Mouse (Mus musculus) spleen, adult 2 months (tissue): ENCODE measurements around the gene Gm20388. TPM values are rescaled to one million over a fixed set of nuclear protein-coding genes. Genes with fewer than 3 reads are reported as not detected.

Source experiments
- DNase-seq, 2 experiments: peaks; one replicate each; pipeline versions ENCODE4 v3.0.0 to v3.0.0-alpha.2; 2012 to 2021; ENCODE audit warnings: low spot score in 2 of 2, low read depth in 1 of 2
- H3K27ac ChIP-seq: fragments of 200-500 bp; 2 replicates; pipeline ENCODE4 v1.5.1; 2012; ENCODE audit warnings: low read length, inconsistent platforms; ENCODE audit not compliant: insufficient read depth
- H3K27me3 ChIP-seq: fragments of 200-500 bp; 2 replicates; pipeline ENCODE4 v1.6.1; 2012; ENCODE audit warnings: mild to moderate bottlenecking, moderate library complexity, low read length, inconsistent platforms; ENCODE audit not compliant: control insufficient read depth, insufficient read depth
- H3K36me3 ChIP-seq: fragments of 200-500 bp; 2 replicates; pipeline ENCODE4 v1.6.1; 2012; ENCODE audit warnings: mild to moderate bottlenecking, low read length, inconsistent platforms; ENCODE audit not compliant: control insufficient read depth, insufficient read depth
- H3K4me1 ChIP-seq: fragments of 200-500 bp; 2 replicates; pipeline ENCODE4 v1.6.1; 2011; ENCODE audit warnings: inconsistent platforms; ENCODE audit not compliant: control insufficient read depth, insufficient read depth, insufficient read length
- H3K4me3 ChIP-seq: fragments of 200-500 bp; 2 replicates; pipeline ENCODE4 v1.5.1; 2011; ENCODE audit warnings: mild to moderate bottlenecking, inconsistent platforms; ENCODE audit not compliant: insufficient read depth, insufficient read length; ENCODE audit errors: extremely low read depth
- CTCF ChIP-seq: fragments of 200-500 bp; IDR thresholded peaks from 2 replicates; pipeline ENCODE4 v1.5.1; 2011; ENCODE audit warnings: mild to moderate bottlenecking, inconsistent platforms; ENCODE audit not compliant: insufficient read depth, insufficient read length, insufficient replicate concordance; ENCODE audit errors: extremely low read depth
- POLR2A ChIP-seq: fragments of 200-500 bp; IDR thresholded peaks from 2 replicates; pipeline ENCODE4 v1.6.1; 2011; ENCODE audit warnings: low read depth, low read length, inconsistent platforms
- WGBS: fragments of 180-500 bp; shearing (Covaris S2); methylation state at CpG from one replicate; pipeline ENCODE4 v1.1.7; 2018; 5-methylcytosine and 5-hydroxymethylcytosine counted together
- polyA plus RNA-seq: library from polyadenylated mRNA; depleted of rRNA; stranded (reverse); fragments of >200 nt; gene quantifications from 2 replicates; pipeline ENCODE4 v1.2.3, GENCODE M21; 2012

Gene Gm20388
- polyA plus RNA-seq, 1 experiment = 26.1 TPM

- WGBS = 29% methylated on average over 4 of the region's 4 CpGs
- no peak overlapping the region for H3K27ac ChIP-seq
These were observed 4340.1 kb downstream of the Gm20388 start for GRCm38 (mm10) chr8:124250785-124251184.

DNA sequence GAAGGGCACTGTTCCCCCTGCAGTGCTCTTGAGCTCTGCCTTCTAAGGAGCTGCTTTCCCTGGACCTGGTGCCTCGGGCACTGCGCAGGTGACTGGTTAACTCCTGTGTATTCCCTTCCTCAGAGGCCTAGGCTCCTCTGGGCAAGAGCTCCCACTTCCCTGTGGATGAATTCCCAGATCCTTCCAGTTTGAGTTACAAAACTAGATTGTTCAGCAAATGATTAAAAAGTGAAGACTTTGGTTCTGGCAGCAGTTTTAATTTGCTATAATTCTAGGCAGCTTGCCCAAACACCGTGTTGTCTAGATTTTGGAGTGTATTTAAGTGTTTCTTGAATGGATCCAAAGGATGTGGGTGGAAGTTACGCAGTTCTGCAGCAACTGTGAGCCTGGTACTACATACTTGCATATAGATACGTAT lies 4341.9 kb downstream of the Gm20388 start:
- Histone ChIP-seq H3K36me3 (no peaks in the 10 kb centered on the region), H3K4me1 (peaks cover 11% of the 10 kb centered on the region), H3K27ac (no peak overlapping the region), H3K4me3 (no peak overlapping the region), H3K27me3 (no peaks in the 10 kb centered on the region)
- no peak for DNase-seq
- no peak for TF ChIP-seq CTCF
- TF ChIP-seq POLR2A = no peak
- WGBS = 85% methylated on average over 5 of the region's 5 CpGs

More at GRCm38 (mm10) chr8:124250785-124251184, 4340.1 kb downstream of the Gm20388 start:
- Histone ChIP-seq H3K36me3 (no peaks in the 10 kb centered on the region), H3K27me3 (no peaks in the 10 kb centered on the region), H3K4me3 (no peak overlapping the region), H3K4me1 (peaks cover 6% of the 10 kb centered on the region)
- TF ChIP-seq CTCF (no peak), POLR2A (no peak)
- no peak for DNase-seq

DNA sequence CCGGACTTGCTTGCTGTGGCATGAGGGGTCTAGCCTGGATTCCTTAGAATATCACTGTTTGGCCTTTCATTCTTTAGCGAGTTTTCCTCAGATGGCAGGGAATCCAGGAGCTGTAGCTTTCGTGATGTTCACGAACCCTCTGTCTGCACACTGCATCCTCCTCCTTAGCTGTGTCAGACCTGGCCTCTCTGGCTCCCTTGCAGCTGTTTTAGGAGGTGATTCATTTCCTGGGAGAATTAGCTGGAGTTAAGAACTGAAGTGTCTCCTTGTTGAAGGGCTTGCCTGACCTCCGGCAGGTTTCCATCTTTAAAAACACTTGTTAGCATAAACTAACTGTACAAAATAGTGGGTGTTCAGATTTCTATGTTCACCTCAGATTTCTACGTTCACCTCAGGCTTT lies 4343.3 kb downstream of the Gm20388 start:
- Histone ChIP-seq H3K36me3 (no peaks in the 10 kb centered on the region), H3K27ac (no peak overlapping the region), H3K27me3 (no peaks in the 10 kb centered on the region), H3K4me1 (peaks cover 14% of the 10 kb centered on the region), H3K4me3 (no peak overlapping the region)
- 73% methylated on average over 6 of the region's 6 CpGs for WGBS
- no peak for TF ChIP-seq POLR2A
- no peak for TF ChIP-seq CTCF
- no peak for DNase-seq

GRCm38 (mm10) chr8:124256841-124257240 lies 4346.2 kb downstream of the Gm20388 start:
- H3K4me1 ChIP-seq = peaks cover 26% of the 10 kb centered on the region
- H3K36me3 ChIP-seq = no peaks in the 10 kb centered on the region
- H3K27ac ChIP-seq = no peak overlapping the region; the same call in 1 of the 2 replicates
- TF ChIP-seq CTCF (no peak), POLR2A (no peak)
- WGBS = 54% methylated on average over 9 of the region's 9 CpGs
- DNase-seq = no peak
- H3K27me3 ChIP-seq = no peaks in the 10 kb centered on the region
- H3K4me3 ChIP-seq = no peak overlapping the region

DNA sequence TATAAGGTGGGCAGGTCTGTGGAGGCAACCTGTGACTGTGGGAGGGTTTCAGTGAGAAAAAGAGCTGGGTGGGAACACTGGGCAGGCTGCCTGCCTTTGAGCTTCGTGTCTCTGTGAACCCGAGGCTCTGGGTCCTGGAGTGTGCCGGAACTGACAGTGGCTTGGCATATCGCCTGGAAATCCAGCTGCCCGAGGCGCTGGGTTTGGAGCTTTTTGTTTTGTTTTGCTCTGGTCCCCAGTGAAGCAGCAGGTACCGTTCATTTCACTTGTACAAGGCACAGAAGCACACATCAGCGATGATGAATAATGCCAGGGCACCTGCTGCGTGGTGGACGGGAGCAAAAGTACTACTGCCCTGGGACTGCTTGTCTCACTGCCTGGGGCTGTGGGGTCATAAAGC lies 4346.7 kb downstream of the Gm20388 start:
- TF ChIP-seq CTCF (no peak), POLR2A (no peak)
- no peaks in the 10 kb centered on the region for H3K36me3 ChIP-seq
- H3K4me1 ChIP-seq = peaks cover 24% of the 10 kb centered on the region
- 32% methylated on average over 10 of the region's 10 CpGs for WGBS
- no peak overlapping the region for H3K4me3 ChIP-seq
- no peak for DNase-seq
- no peaks in the 10 kb centered on the region for H3K27me3 ChIP-seq
- H3K27ac ChIP-seq = no peak overlapping the region; the same call in 1 of the 2 replicates

DNA sequence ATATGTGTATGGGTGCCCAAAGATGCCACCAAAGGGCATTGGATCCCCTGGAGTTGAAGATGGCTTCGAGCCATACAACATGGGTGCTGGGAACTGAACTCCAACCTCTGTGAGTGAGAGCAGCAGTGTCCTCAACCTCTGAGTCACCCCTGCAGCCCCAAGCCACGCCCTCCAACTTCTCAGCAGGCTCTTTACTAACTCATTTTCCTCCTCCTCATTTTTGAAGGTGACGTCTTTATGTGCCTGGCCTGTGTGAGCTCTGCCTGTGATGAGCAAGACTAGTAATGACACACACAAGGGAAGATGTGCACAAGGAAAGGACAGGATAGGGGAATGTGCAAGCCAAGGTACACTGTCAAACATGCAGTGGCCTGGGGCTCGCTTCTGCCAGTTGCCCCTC lies 4348.5 kb downstream of the Gm20388 start:
- Histone ChIP-seq H3K27me3 (no peaks in the 10 kb centered on the region), H3K27ac (no peak overlapping the region), H3K4me3 (no peak overlapping the region), H3K36me3 (no peaks in the 10 kb centered on the region), H3K4me1 (peaks cover 23% of the 10 kb centered on the region; the same call in 1 of the 2 replicates)
- no peak for DNase-seq
- TF ChIP-seq CTCF = no peak
- WGBS = 80% methylated on average over 4 of the region's 4 CpGs

DNA sequence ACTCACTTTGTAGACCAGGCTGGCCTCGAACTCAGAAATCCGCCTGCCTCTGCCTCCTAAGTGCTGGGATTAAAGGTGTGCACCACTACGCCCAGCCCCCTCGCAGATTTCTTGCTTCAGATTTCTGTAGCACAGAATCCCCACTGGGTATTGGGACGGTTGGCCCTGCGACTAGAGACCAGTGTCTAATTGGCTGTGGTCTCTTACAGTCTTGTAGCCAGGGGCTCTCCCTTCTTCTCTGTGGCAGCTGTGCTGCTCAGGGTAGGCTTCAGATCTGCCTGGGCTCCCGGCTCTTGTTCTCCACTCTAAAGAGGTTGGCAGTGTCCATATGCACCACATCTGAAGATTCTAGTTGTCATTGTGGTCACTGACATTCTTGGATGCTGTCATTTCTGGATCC lies 4349.3 kb downstream of the Gm20388 start:
- TF ChIP-seq CTCF (no peak), POLR2A (no peak)
- 53% methylated on average over 7 of the region's 7 CpGs for whole genome bisulfite sequencing
- DNase-seq = no peak
- Histone ChIP-seq H3K27me3 (no peaks in the 10 kb centered on the region), H3K27ac (no peak overlapping the region), H3K36me3 (no peaks in the 10 kb centered on the region), H3K4me1 (peaks cover 30% of the 10 kb centered on the region), H3K4me3 (no peak overlapping the region)
